Mouse (Mus musculus) heart, adult 9 months (tissue): ENCODE data around the gene Sema3g.
A peak's percentile ranks its signal among the peaks of the same experiment; 100 is the strongest.

Experiments
- DNase-seq, 2 experiments: peaks; one replicate each; pipeline ENCODE4 v3.0.0; 2022; ENCODE audit warnings: low spot score in 2 of 2

The Sema3g gene

DNA sequence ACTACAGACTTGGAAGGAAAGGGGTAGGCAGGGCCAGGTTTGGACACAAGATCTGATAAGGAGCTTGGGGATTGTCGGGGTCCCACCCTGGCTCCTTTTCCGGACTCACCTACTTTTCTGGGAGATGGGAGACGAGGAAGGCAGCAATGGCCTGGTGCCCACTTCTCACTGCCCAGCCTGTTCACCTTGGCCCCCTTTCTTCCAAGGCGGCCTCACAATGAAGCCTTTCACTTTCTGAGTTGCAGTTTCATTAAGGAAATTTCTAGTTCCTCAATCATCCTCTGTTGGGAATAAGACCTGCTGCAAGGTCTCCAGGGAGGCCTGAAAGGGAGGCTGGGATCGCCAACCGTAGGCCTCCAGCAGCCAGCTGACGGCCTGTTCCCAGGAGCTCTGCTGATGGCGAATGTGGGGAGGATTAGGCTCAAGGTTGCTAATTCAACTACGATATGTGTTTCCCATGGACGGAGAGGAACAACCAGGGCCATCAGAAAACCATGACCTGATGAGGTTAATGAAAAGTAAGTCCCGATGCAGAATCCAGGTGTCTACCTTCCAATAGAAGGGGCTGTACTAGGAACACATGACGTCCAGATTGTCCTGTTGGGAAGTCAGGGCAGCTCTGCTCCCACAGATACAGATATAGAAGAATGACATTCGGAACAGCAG, 14.9 kb downstream of the Sema3g start:
- peak in 1 of 2 experiments; percentile 58 for DNase-seq

DNA sequence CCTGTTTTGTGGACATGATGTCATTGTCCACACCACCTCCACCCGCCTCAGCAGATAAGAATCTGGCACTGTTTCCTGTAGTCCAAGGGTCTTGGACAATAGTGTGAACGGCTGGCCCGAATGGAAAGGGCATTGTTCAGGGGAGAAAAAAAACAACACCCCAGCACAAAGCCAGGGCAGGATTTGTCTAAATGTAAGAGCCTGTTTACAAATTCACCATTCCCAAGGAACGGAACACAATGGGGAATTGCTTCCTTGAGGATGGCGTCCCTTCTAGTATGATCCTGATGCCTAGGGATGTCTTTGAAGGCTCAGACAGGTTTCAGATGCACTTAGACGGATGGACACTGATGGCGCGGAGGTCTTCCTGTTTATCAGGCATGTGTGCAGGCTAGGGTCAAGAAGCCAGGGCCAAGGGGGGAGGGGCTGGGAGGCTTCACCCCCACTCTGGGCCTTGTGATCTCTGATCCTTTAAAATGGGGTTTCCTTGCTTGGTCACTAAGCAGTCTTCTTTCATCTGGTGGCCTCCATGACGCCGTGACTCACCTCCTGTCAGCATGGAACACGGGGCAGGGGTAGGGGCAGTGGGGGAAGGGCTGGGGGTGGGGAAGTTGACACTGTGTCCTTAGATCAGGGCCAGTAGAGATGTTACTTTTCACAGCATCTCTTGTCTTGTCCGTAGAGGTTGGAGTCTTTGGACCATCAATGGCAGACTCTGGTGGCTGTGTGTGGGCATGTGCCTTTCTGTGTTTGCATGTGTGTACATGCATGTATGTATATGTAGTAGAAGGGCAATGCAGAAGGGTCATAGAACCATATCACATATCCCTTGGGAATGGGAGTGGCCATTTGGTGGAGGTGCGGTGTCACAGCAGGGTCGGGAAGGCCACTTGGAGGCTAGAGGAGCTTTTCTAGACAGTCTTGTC, 15.7 kb downstream of the Sema3g start:
- DNase-seq, result peak; percentile 51 to 82

DNA sequence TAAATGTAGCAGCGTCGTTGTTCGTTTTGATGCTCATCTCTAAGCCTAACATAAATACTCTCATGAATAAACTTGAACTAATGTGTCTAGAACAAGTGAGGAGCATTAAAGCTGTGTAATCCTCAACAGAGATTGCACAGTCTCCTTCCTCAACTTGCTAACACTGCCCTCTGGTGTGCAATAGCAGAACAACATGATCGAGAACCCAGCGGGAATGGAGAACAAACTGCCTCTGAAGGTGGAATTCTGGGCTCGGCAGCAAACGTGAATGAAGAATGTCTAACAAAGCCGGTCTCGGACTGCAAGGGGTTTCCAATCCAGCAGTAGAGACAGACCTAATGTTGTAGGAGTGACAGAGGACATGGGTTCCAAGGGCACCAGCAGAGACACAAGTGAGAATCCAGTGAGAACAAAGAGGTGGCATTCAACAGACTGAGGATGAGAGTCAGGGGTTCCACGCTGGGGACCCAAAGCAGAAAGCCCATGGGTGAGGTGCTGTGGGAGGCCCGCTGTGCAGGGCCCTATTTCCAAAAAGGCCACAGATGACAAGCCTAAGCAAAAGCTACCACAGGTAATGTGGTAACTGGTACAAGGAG, 16.4 kb downstream of the Sema3g start:
- peak in 1 of 2 experiments; percentile 72 for DNase-seq

DNA sequence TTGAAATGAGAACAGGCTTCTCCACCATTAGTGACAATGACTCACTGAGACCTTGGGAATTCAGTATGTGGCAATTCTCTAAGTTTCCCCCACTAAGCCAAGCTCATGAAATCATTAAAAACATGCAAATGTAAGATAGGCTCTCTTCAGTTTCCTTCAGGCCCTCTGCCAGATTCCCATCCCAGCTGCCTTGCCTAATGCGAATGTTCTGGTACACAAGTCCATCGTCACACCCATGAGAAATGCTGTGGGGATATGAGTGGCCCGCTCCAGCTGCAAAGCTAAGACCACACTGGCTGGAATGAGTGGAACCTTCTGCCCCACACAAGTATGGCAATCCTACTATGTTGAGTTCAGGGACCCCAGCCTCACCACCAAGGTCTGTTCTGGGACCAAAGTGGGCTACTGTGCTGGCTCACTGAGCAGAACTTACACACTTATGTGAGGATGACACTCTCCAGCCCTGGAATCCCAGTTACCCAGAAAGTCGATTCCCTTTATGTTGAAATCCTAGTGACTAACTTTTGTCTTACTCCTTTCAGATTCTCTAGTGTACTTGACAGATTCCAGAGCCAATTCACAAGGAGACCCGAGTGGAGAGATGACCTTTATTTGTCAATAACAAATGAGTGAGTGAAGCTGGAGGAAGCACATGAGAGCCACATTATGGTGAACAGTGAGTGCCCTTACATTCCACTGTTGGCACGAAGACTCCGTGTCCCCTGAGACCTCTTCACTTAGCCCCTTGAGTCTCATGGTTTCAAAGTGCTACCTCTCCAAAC, 19.6 kb downstream of the Sema3g start:
- DNase-seq, result peak; percentile 80 to 86

DNA sequence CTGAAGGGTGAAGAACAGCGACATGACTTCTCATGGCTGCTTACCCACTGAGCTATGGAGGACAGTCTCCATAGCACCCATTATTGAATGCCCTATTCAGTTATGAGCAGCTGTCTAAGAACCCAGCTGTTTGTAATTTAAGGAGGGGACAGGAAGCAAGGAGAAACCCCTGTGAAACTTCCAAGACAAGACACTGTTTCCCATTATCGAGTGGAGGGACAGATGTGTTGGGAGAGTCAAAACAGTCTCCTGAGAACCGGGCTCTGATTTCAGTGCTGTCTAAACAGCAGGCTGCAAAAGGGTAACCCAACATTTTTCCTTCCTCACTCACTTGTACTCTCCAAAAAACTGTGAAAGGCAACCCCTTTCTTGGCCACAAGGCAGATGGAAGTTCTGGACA, 22.9 kb downstream of the Sema3g start:
- DNase-seq, result no peak

DNA sequence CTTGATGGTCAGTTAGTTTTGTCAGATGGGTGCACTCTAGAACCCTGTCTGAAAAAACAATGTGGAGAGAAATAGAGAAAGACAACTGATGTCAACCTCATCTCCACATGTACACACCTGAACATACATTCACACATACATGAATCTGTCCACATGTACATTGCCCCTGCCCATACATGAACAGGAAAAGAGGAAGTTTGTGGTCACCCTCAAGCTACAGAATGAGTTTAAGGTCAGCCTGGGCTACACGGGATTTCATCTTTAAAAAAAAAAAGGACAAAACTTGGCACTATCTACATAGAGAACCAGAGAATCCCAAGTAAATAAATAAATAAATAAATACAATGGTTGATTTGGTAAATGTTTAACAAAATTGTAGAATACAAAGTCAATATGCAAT, 27.1 kb downstream of the Sema3g start:
- no peak for DNase-seq

DNA sequence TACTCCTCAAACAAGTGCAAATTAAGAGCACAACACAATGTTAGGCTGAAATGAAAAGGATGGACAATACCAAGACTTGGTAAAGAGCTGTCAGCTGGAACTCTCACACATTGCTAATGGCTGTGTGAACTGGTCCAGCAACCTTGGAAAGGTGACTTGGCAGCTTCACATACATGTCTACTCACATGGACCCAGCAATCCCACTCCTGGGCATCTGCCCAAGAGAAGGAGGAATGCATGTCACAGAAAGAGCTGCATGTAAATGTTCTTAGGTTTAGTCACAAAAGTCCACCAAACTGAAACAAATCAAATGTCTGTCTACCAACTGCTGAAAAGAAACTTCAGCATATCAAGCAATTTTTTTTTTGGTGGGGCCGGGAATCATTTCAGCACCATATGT, 28.3 kb downstream of the Sema3g start:
- DNase-seq, result no peak

DNA sequence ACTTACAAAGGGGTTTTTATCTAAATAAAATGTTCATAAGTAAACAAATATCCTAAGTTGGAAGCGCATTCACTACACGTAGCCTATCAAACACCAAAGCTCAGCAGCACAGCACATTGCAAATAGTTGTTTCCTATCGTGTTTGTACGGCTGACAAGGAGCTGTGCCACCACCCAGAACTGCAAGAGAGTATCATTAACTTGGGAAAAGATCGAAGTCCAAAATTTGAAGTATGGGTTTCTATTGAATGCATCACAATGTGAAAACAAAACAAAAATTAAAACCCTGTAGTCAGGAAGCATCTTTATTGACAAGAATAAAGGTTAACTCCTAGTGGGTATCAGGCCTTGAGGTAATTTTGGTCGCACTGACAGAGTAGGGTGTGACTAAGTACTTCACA, 30.7 kb downstream of the Sema3g start:
- no peak for DNase-seq

DNA sequence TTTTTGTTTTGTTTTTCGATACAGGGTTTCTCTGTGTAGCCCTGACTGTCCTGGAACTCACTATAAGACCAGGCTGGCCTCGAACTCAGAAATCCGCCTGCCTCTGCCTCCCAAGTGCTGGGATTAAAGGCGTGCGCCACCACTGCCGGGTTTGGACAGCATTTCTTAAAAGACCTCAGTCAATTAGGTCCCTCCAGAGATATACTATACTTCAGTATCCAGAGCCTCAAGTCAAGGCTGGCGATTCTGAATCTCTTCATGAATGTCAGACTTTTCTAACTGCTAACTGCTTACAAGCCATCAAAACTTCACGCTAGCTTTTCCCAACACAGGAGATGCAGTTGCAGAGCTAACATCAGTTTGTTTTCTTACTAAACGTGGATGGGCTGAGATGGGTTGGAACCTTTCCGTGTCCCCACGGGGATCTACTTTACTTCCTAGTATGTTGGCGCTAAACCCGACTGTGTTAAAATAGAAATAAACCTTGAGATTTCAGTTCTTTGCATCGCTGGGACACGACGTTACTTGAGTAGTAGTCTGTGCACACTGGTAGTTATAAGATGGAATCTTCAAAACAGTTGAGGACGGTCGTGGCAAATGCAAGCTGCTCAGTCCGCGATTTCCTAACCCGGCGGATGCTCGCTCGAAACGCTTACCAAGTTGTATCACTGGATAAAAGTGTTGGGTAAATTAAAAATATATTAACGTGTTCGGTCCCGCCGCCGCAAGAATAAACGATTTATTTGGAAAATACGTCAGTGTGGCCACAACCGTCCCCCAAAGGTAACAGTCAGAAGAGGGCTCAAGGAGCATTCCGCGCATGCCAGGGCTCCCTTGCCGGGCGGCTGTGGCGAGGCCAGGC, 32.8 kb downstream of the Sema3g start:
- no peak for DNase-seq

DNA sequence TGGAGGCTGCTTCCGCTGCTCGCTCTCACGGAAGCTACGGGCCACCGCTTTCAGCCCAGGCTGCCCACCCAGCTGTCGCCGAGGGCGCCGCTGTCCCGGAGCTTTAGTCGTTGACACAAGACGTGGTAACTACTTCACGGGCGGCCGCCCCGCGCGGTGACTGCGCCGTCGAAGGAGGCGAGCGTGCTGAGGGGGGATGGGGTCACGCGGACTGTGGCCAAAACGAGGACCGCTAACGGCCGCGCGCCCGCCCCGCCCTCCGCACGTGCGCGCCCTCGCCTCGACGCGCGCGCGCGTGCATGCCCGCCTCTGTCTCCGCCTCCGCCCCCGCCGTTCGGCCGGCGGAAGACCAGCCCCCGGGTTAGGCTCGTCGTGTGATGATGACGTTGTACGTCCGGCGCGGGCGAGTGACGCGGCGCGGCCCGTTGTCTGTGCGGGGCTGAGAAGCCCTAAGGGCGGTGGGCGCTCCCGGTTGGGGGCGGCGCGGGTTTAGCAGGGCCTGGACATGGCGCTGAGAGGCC, 33.5 kb downstream of the Sema3g start, which contains the start of the genes Phf7 and Bap1:
Gene Phf7, minus strand, starts transcription at position 234 of the 521 bp plus-strand sequence.
Gene Bap1, plus strand, starts transcription at position 367 of the 521 bp plus-strand sequence.
- peak; percentile 92 to 93 for DNase-seq

DNA sequence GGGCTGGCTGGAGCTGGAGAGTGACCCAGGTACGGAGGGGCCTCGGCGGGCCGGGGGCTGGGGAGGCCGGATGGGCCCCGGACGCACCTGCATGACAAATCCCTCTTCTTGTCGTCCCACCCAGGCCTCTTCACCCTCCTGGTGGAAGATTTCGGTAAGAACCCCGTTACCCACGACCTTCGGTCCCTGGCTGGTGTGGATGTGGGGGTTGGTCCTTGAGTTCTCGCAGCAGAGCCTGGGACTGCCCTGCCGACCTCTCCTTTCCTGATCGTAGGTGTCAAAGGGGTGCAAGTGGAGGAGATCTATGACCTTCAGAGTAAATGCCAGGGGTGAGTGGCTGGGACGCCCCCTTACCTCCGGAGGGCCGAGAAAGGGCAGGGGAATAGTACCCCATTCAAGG, 34.0 kb downstream of the Sema3g start:
- no peak for DNase-seq

DNA sequence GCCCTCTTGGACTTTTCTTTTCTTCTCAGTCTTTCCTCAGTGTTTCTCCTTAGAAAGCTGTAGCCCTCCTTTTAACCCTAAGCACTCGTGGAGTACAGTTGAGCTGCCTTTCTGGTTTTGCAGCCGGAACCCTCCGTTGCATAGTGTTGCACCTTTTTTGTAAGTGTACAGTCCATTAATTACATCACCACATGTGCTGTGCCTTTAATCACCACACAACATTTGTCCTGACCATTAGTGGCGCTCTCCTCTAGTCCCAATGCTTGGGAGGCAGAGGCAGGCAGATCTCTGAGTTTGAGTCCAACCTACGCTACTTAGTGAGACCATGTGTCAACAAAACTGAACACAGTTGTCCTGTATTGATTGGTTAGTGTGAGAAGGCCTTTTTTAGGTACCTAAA, 34.4 kb downstream of the Sema3g start:
- no peak for DNase-seq

DNA sequence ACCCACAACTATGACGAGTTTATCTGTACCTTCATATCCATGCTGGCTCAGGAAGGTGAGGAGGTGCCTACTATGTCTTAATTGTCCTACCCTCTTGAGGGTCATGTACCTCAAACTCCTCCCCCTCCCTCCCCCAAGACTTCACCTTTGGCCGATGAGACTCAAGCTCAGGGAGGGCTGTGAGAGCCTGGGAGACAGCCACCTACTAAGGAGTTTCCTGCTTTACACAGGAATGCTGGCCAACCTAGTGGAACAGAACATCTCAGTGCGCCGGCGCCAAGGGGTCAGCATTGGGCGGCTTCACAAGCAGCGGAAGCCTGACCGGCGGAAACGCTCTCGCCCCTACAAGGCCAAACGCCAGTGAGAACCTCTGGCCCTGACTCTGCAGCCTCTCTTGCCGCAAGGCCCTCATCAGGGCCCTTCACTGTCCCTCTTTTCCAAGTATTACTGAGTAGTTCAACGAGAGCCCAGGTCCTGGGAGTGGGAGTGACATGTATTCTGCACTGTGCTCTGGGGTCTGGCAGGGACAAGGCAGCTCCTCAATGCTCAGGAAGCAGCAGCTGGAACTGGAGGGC, 40.9 kb downstream of the Sema3g start:
- DNase-seq, result no peak

DNA sequence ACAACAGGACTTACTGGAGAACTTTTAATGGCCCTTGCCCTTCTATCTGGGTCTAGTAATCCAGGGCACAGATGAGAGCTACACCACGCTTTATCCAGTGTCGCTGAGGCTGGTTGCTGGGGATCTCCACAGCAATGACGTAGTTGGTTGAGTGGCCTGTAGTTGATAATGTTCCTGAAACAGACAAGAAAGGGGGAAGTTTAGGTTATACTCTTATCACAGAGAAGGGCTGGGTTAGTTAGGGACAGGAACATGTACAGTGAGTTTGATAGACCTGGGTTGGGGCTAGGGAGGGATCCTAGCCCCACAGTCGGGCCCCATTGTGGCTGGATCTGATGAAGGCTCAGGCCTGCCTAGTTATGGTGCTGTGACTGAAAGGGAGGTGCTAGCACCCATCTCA, 42.7 kb downstream of the Sema3g start:
- no peak for DNase-seq

DNA sequence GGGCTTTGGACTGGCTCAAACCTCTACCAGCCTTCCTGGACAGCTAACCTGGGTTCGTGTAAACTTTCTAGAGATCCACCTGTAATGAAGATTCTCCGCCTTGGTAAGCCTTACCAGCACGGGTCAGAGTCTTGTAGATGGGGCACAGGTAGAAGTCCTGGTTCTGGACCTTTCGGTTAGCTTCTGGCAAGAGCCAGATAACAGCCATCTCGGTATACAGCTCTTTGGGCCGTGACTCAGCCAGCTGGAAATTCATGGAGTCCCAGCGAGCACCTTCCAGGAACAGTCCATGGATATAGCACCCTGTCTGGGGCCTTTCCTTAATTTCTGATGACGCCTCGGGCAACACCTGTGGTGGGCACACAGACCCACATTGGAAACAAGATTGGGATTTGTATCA, 43.3 kb downstream of the Sema3g start:
- no peak for DNase-seq

DNA sequence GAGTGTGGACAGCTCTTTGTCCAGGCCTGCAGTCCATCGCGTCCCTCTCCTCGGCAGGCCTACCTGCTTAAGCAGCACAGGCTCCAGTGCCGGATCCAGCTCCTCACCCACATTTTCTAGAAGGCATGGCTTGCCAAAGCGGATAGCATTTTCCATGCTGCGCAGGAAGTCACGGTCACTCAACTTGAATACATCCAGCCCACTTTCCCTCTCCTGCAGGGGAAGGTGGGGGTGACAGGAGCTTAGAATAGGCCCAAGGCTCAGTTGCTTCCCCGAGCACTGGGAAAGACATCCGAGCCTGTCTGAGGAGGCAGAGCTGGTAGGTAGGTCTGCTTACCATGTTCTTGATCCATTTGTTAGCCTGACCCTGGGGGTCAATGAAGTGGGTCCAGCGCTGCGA, 50.0 kb downstream of the Sema3g start:
- no peak for DNase-seq

DNA sequence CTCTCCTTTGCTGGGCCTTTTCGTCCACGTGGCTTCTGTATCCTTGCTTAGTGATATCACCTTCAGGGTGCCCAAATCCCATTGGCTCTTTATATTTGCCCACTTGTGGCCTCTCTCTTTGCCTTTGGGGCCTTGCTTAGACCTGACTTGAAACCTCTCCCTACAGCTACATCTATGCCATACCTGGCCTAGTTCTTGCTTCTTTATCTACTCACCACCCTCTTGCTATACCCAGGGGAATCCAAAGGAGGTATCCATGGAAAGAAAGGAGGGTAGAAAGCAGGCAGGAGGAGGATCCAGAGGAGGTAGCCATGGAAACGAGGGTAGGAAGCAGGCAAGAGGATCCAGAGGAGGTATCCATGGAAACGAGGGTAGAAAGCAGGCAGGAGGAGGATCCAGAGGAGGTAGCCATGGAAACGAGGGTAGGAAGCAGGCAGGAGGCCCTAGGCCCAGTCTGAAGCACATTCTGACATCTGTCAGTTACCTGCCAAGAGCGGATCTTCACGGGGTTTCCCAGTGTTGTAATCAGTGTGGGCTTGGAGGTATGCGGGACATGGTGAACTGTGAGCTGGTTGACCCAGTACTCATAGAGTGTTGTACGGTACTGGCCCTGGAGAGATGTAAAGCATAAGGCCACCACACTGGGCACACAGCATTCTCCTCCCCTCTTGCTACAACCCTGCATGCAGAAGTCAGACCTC, 50.8 kb downstream of the Sema3g start:
- no peak for DNase-seq

DNA sequence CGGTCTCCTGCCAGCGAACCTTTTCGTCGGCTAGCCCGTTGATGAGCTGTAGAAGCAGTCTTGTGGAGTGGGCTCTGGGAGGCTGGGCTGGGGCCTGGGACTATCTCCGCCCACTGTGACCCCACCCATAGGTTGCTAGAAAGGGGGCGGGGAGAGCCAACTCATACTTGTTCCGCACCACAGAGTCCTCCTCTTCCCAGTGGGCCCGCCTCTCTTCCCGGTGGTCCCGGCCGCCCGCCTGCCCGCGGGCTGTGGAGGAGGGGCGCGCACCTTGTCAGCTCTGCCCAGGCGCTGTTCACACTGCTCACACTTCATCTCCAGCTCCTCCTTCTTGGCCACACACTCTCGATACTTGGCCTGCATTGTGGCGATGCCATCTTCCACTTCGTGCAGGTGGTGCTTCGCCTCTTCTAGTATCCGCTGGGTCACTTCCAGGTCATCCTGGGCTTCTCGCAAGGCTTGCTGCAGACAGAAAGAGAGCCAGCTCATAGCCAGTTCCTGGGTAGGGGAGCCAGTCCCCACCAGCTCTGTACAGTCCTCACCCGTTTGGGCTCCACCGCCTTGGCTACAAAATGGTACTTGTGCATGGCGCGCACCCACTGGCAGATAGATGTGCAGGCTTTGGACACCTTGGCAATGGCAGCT, 51.9 kb downstream of the Sema3g start:
- no peak for DNase-seq

DNA sequence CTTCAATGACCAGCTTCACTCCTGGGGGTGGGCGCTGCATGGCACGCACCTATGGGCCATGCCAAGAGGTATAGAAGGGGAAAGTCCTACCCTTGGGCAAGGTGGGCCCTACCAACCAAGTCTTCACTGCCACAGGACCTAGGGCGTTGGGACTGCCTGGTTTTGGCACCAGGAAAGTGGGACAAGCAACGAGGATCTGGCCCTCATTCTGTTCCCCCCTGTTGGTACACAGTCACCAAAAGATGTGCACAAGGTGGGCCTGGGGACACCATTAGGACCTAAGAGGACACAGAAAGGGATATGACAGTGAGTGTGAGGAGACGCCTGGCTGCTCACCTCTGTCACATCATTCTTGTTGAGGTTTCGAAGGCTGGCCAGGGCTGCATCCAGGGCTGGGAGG, 53.5 kb downstream of the Sema3g start:
- DNase-seq, result no peak
